Mouse (Mus musculus) E14TG2a.4 (cell line): Measurements from ENCODE around the gene Rab26.

Experiments
- H3K27me3 ChIP-seq: 2 replicates; pipeline ENCODE4 v1.6.1; 2014; ENCODE audit warnings: low read length, control low read depth; ENCODE audit not compliant: insufficient read depth
- H3K36me3 ChIP-seq: 2 replicates; pipeline ENCODE4 v1.6.1; 2014; ENCODE audit warnings: low read length, control low read depth; ENCODE audit not compliant: insufficient read depth
- H3K4me1 ChIP-seq: replicated peaks from 2 replicates; pipeline ENCODE4 v1.6.1; 2014; ENCODE audit warnings: low read depth, low read length, control low read depth
- H3K4me3 ChIP-seq: replicated peaks from 2 replicates; pipeline ENCODE4 v1.5.1; 2014; ENCODE audit warnings: mild to moderate bottlenecking, low read length
- H3K9me3 ChIP-seq: 2 replicates; pipeline ENCODE4 v1.6.1; 2014; ENCODE audit warnings: low read length, control low read depth
- CTCF ChIP-seq: conservative IDR thresholded peaks from 2 replicates; pipeline ENCODE4 v1.5.1; 2014; ENCODE audit warnings: low read length
- NANOG ChIP-seq: IDR thresholded peaks from 2 replicates; pipeline ENCODE4 v1.6.1; 2014; ENCODE audit warnings: borderline replicate concordance, low read length, mixed read lengths
- POU5F1 ChIP-seq: IDR thresholded peaks from 2 replicates; pipeline ENCODE4 v1.6.1; 2014; ENCODE audit warnings: low read length, borderline replicate concordance

Gene Rab26

GRCm38 (mm10) chr17:24494627-24495335, 39.2 kb downstream of the Rab26 start:
- H3K36me3 ChIP-seq: no peaks in the 10 kb centered on the region
- H3K27me3 ChIP-seq: peaks cover 16% of the 10 kb centered on the region
- peaks cover 17% of the 10 kb centered on the region for H3K4me1 ChIP-seq
- no peaks in the 10 kb centered on the region for H3K9me3 ChIP-seq
- TF ChIP-seq CTCF: peak; percentile 55
- TF ChIP-seq NANOG: no peak
- H3K4me3 ChIP-seq: no peak overlapping the region

- Histone ChIP-seq H3K4me3 (no peak overlapping the region), H3K36me3 (no peaks in the 10 kb centered on the region), H3K4me1 (peaks cover 34% of the 10 kb centered on the region), H3K9me3 (no peaks in the 10 kb centered on the region), H3K27me3 (peaks cover 51% of the 10 kb centered on the region)
- TF ChIP-seq CTCF (no peak), NANOG (no peak), POU5F1 (no peak)
Observed at GRCm38 (mm10) chr17:24490399-24490798, 43.6 kb downstream of the Rab26 start.

- no peaks in the 10 kb centered on the region for H3K9me3 ChIP-seq
- H3K4me1 ChIP-seq: peaks cover 41% of the 10 kb centered on the region
- H3K27me3 ChIP-seq: peaks cover 55% of the 10 kb centered on the region
- no peaks in the 10 kb centered on the region for H3K36me3 ChIP-seq
- H3K4me3 ChIP-seq: peak overlapping the region; percentile 89
- TF ChIP-seq POU5F1 (no peak), NANOG (no peak), CTCF (no peak)
Observed at GRCm38 (mm10) chr17:24489265-24490030, 44.6 kb downstream of the Rab26 start.

- peaks cover 55% of the 10 kb centered on the region for H3K27me3 ChIP-seq
- peak overlapping the region; percentile 89 for H3K4me3 ChIP-seq
- no peaks in the 10 kb centered on the region for H3K9me3 ChIP-seq
- H3K4me1 ChIP-seq: peaks cover 41% of the 10 kb centered on the region
- TF ChIP-seq NANOG (no peak), CTCF (no peak), POU5F1 (no peak)
- no peaks in the 10 kb centered on the region for H3K36me3 ChIP-seq
Observed at GRCm38 (mm10) chr17:24488662-24489264, 45.2 kb downstream of the Rab26 start.

- Histone ChIP-seq H3K4me1 (peaks cover 41% of the 10 kb centered on the region), H3K27me3 (peaks cover 55% of the 10 kb centered on the region), H3K4me3 (peak within 1 kb of the TSS; percentile 89), H3K36me3 (no peaks in the 10 kb centered on the region), H3K9me3 (no peaks in the 10 kb centered on the region)
- TF ChIP-seq POU5F1 (no peak), NANOG (no peak), CTCF (no peak)
Observed at GRCm38 (mm10) chr17:24488186-24488661, 45.8 kb downstream of the Rab26 start, which contains the start of gene Caskin1. Gene Caskin1 (plus strand): TSS chr17:24488601.

- TF ChIP-seq NANOG: no peak
- no peak for TF ChIP-seq POU5F1
- no peak for TF ChIP-seq CTCF
- Histone ChIP-seq H3K4me1 (peaks cover 44% of the 10 kb centered on the region), H3K9me3 (no peaks in the 10 kb centered on the region), H3K27me3 (peaks cover 44% of the 10 kb centered on the region), H3K4me3 (0 out of 2 replicates have a peak overlapping the region, but pooled peaks have one; percentile 10), H3K36me3 (no peaks in the 10 kb centered on the region)
Observed at GRCm38 (mm10) chr17:24485090-24485860, 48.7 kb downstream of the Rab26 start.

- H3K4me1 ChIP-seq: peaks cover 39% of the 10 kb centered on the region
- H3K36me3 ChIP-seq: no peaks in the 10 kb centered on the region
- H3K27me3 ChIP-seq: peaks cover 27% of the 10 kb centered on the region
- no peaks in the 10 kb centered on the region for H3K9me3 ChIP-seq
- TF ChIP-seq POU5F1: no peak
- TF ChIP-seq NANOG: no peak
- TF ChIP-seq CTCF: no peak
- H3K4me3 ChIP-seq: no peak overlapping the region
Observed at GRCm38 (mm10) chr17:24483495-24483894, 50.5 kb downstream of the Rab26 start.
